Comparison of ENCODE assay signal across 9 mouse cellular contexts in genomic region chr10:121498481-121498904, GRCm38 (mm10). TPM values are rescaled to one million over a fixed set of nuclear protein-coding genes. Genes with fewer than 3 reads are reported as not detected.
DNase-seq lines count a peak whose midpoint lies in the region; ATAC-seq and TF ChIP-seq lines count a peak whose summit lies in the region.
"Had no signal": no experiment of that assay in that cellular context is flagged by ENCODE, and none has a peak within 500 bp of the region (broad histone marks: within the 10 kb centered on the region; RNA-seq: fewer than 3 reads in every experiment).

No protein-coding gene starts in this region.

- no peaks in the 10 kb centered on the region for H3K27me3 ChIP-seq in spleen, adult 2 months (ENCODE audit: control insufficient read depth, insufficient read depth, low read length)
- no peaks in the 10 kb centered on the region for H3K27me3 ChIP-seq in heart, embryonic 16.5 days (ENCODE audit: control insufficient read depth, insufficient read depth, low read length)
- H3K27me3 ChIP-seq in limb, embryonic 15.5 days = no peaks in the 10 kb centered on the region
- H3K27me3 ChIP-seq in stomach, embryonic 14.5 days (ENCODE audit: control insufficient read depth, insufficient read depth, low read length) = no peaks in the 10 kb centered on the region
- H3K27me3 ChIP-seq in neural tube, embryonic 15.5 days (replicated peaks) = no peaks in the 10 kb centered on the region
- H3K27me3 ChIP-seq: megakaryocyte, embryonic 14.5 days had no signal

- H3K4me2 ChIP-seq in heart, embryonic 16.5 days (ENCODE audit: low read depth, low read length) = no peak overlapping the region
- no peak overlapping the region for H3K4me2 ChIP-seq in limb, embryonic 15.5 days
- H3K4me2 ChIP-seq in stomach, embryonic 14.5 days (replicated peaks; ENCODE audit: low read depth, low read length) = no peak overlapping the region
- no peak overlapping the region for H3K4me2 ChIP-seq in neural tube, embryonic 15.5 days

- peak overlapping the region; percentile 45 for H3K27ac ChIP-seq in spleen, adult 2 months (ENCODE audit: insufficient read depth, low read length)
- peak overlapping the region; percentile 66 for H3K27ac ChIP-seq in heart, embryonic 16.5 days (ENCODE audit: low read length)
- H3K27ac ChIP-seq in limb, embryonic 15.5 days = peak overlapping the region; percentile 55
- peak overlapping the region; percentile 11; the same call in 1 of the 2 replicates for H3K27ac ChIP-seq in stomach, embryonic 14.5 days (ENCODE audit: low read length)
- no peak overlapping the region for H3K27ac ChIP-seq in neural tube, embryonic 15.5 days (replicated peaks)

- no peak overlapping the region for H3K9ac ChIP-seq in heart, embryonic 16.5 days (ENCODE audit: low read length)
- no peak overlapping the region for H3K9ac ChIP-seq in limb, embryonic 15.5 days
- no peak overlapping the region for H3K9ac ChIP-seq in stomach, embryonic 14.5 days (replicated peaks; ENCODE audit: low read depth, low read length)
- H3K9ac ChIP-seq in neural tube, embryonic 15.5 days (replicated peaks) = no peak overlapping the region

- WGBS in spleen, adult 2 months = 58% methylated on average over 8 of the region's 8 CpGs
- WGBS in heart, embryonic 16.5 days = 63% methylated on average over 8 of the region's 8 CpGs
- 54% methylated on average over 8 of the region's 8 CpGs for WGBS in limb, embryonic 15.5 days
- 71% methylated on average over 8 of the region's 8 CpGs for WGBS in stomach, embryonic 14.5 days
- WGBS in neural tube, embryonic 15.5 days = 64% methylated on average over 8 of the region's 8 CpGs

- no peak for TF ChIP-seq CTCF in spleen, adult 2 months (IDR thresholded peaks at IDR 0.05; ENCODE audit: extremely low read depth, insufficient read depth, insufficient read length, insufficient replicate concordance)

- no peak overlapping the region for H3K4me3 ChIP-seq in spleen, adult 2 months (ENCODE audit: extremely low read depth, insufficient read depth, insufficient read length)
- H3K4me3 ChIP-seq in heart, embryonic 16.5 days (ENCODE audit: low read length) = no peak overlapping the region
- no peak overlapping the region for H3K4me3 ChIP-seq in limb, embryonic 15.5 days
- H3K4me3 ChIP-seq in stomach, embryonic 14.5 days (ENCODE audit: low read depth, low read length) = no peak overlapping the region
- no peak overlapping the region for H3K4me3 ChIP-seq in neural tube, embryonic 15.5 days (replicated peaks)

- peaks cover 21% of the 10 kb centered on the region; the same call in 1 of the 2 replicates for H3K4me1 ChIP-seq in spleen, adult 2 months (ENCODE audit: control insufficient read depth, insufficient read depth, insufficient read length)
- H3K4me1 ChIP-seq in heart, embryonic 16.5 days (ENCODE audit: control insufficient read depth, insufficient read depth, low read length) = peaks cover 4% of the 10 kb centered on the region; the same call in 1 of the 2 replicates
- peaks cover 9% of the 10 kb centered on the region for H3K4me1 ChIP-seq in limb, embryonic 15.5 days
- no peaks in the 10 kb centered on the region for H3K4me1 ChIP-seq in stomach, embryonic 14.5 days (ENCODE audit: control insufficient read depth, insufficient read depth, low read length)
- peaks cover 6% of the 10 kb centered on the region; the same call in 1 of the 2 replicates for H3K4me1 ChIP-seq in neural tube, embryonic 15.5 days

- no peak for TF ChIP-seq POLR2A in spleen, adult 2 months (IDR thresholded peaks at IDR 0.05; ENCODE audit: low read depth, low read length)

- no peak for DNase-seq in spleen, adult 2 months (ENCODE audit: low read depth in 1 of 2, low spot score in 2 of 2)
- no peak for DNase-seq in spleen, postnatal 36 days (ENCODE audit: low spot score in 2 of 2)
- no peak for DNase-seq in layer of hippocampus, adult 8-10 months (ENCODE audit: low spot score in 2 of 2)

- 0 out of 2 replicates have a peak, but pooled peaks have one; percentile 23 for ATAC-seq in heart, embryonic 16.5 days (replicated peaks; ENCODE audit: extremely low read depth, insufficient read depth, low FRiP score)
- ATAC-seq in limb, embryonic 15.5 days (ENCODE audit: insufficient number of reproducible peaks, low FRiP score, low TSS enrichment, low read depth) = no peak
- no peak for ATAC-seq in stomach, embryonic 14.5 days (ENCODE audit: insufficient number of reproducible peaks, insufficient read depth, low FRiP score, low read depth)
- no peak for ATAC-seq in cerebellum, adult (ENCODE audit: insufficient number of reproducible peaks, low FRiP score, low TSS enrichment)
- ATAC-seq in neural tube, embryonic 15.5 days (ENCODE audit: low FRiP score) = no peak

- no peaks in the 10 kb centered on the region for H3K9me3 ChIP-seq in heart, embryonic 16.5 days (replicated peaks; ENCODE audit: control insufficient read depth, low read length)
- H3K9me3 ChIP-seq in limb, embryonic 15.5 days = no peaks in the 10 kb centered on the region
- H3K9me3 ChIP-seq in stomach, embryonic 14.5 days (ENCODE audit: control insufficient read depth, low read depth, low read length) = no peaks in the 10 kb centered on the region
- H3K9me3 ChIP-seq in neural tube, embryonic 15.5 days (replicated peaks) = no peaks in the 10 kb centered on the region
- H3K9me3 ChIP-seq: megakaryocyte, embryonic 14.5 days had no signal

- no peaks in the 10 kb centered on the region for H3K36me3 ChIP-seq in spleen, adult 2 months (ENCODE audit: control insufficient read depth, insufficient read depth, low read length)
- H3K36me3 ChIP-seq in heart, embryonic 16.5 days (ENCODE audit: control insufficient read depth, insufficient read depth) = no peaks in the 10 kb centered on the region
- H3K36me3 ChIP-seq in limb, embryonic 15.5 days = no peaks in the 10 kb centered on the region
- no peaks in the 10 kb centered on the region for H3K36me3 ChIP-seq in stomach, embryonic 14.5 days (ENCODE audit: control insufficient read depth, insufficient read depth, low read length)
- no peaks in the 10 kb centered on the region for H3K36me3 ChIP-seq in neural tube, embryonic 15.5 days

RNA-seq across cellular contexts. Expression of gene Rassf3, which starts 22.3 kb away (rescaled TPM):
- 20.4 and 26.2 TPM in 2 replicates for polyA plus RNA-seq in spleen, adult 2 months (2012; rRNA removed)
- 24.1 and 24.8 TPM in 2 replicates for polyA plus RNA-seq in heart, embryonic 16.5 days (2015; fragmentation: Nextera tagmentation; extraction: Ambion mirVana)
- 17.3 and 17.8 TPM in 2 replicates for polyA plus RNA-seq in limb, embryonic 15.5 days (2015; fragmentation: Nextera tagmentation; extraction: Ambion mirVana)
- polyA plus RNA-seq in stomach, embryonic 14.5 days (2014; fragmentation: Nextera tagmentation; extraction: Ambion mirVana) = 19.4 and 20.7 TPM in 2 replicates
- 10 to 100 TPM in 3 of 4 experiments, 1 to 10 TPM in 1; 9.3 to 20.4 (median 15.3) TPM for total RNA-seq in layer of hippocampus, adult 8-10 months (2022)
- polyA plus RNA-seq in neural tube, embryonic 15.5 days (2015; fragmentation: Nextera tagmentation; extraction: Ambion mirVana) = 6.7 and 7.1 TPM in 2 replicates
